Mouse (Mus musculus) embryo, embryonic 10.5 days (tissue): Measurements from ENCODE around the gene Gpsm3.
"Not testable (repeated sequence)": the region's sequence is repeated elsewhere in the genome, so short reads cannot be mapped to it uniquely, and the experiment has no call there.

Source experiments
- DNase-seq: peaks from one replicate; pipeline ENCODE4 v3.0.0-alpha.2; 2015; ENCODE audit warnings: low spot score

Gene Gpsm3

DNA sequence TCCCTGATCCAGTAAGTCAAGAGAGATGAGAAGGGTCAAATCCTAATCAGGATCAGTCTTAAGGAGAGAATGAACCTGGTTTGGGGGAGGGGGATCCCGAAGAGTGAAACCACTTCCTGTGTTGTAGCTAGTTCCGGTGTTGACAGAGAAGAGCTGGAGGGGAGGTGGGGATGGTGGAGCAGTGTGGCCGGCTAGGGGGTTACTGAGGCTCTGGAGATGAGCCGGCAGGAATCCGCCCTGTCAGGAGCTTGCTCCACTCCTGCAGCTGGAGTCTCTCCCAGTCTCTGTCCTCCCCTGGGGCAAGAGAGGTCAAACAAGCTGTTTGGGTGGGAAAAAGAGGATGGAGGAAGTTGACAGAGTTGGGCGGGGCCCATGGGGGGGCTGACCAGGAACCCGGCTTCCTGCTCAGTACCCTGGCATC lies at the start of gene Gpsm3:
Gene Gpsm3, plus strand, starts transcription at position 126 of the 421 bp plus-strand sequence.
- DNase-seq, result peak; percentile 52

DNA sequence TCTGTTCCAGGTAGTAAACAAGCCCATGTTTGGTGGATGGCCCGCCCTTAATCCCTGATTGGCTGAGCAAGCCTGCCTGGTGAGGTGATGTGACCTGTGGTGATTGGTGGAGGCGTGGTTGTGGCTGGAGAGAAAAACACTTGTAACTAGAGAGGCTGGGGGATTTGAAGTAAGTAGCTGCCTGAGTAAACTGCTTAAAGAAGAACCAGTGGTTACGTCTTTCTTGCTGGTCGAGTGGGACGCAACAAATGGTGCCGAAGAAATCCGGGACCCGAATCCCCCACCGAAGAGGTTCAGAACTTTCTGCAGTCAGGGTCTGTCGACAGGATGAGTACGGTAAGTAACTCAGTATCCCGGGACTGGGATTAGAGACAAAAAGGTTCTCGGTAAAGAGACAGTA lies 46.0 kb upstream of the Gpsm3 start:
- not testable (repeated sequence) for DNase-seq

DNA sequence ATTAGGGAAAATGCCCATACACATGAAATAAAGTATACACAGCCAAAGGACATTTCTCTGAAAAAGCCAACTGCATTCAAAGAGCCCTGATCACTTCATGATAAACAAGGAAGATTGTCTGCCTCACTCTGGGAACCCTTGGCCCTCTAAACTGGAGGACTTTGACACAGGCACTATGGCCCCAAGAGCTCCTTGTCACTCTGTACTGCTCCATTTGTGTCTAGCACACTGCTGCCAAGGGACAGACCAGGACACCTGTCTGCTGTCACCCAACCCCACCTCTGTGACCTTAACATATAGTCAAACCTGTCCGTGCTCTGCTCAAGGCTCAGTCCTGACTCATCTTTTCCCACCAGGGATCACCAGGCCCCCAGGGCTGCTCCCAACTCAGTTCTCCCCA lies 42.8 kb upstream of the Gpsm3 start:
- no peak for DNase-seq

DNA sequence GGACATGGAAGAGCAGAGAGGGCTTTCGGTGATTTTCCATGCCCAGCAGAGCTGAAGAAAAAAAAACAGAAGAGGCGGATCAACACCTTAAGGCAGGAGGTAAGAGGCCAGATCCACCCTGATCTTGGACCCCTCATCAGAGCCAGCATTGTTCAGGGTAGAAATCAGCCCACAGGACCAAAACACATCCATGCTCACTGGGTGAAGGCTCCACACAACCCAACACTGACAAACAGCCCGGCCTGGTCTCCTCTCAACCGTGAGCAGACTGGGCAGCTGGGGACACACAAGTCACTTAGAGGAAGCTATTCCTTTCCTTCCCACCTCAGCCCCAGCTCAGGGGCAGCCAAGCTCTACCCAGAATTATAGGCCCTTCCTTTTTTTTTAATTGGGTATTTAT lies 42.0 kb upstream of the Gpsm3 start:
- no peak for DNase-seq

DNA sequence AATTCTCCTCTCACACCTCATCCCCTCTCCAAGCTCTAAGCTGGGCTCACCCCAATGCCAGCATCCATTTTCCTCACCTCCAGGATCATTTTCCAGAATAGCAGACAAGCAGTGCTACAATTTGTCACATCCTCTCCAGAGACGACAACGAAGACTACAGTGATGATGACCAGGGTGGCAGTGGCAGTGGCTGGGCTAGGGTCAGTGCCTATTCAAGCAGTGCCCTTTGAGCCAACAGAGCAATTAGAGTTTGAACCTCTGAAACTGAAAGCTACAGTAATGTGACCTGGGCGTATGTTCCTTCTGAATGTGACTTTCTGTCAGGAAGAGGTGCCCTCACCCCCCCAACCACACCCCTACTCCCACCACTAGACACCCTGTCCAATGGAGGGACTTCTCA lies 40.5 kb upstream of the Gpsm3 start:
- DNase-seq, result no peak

DNA sequence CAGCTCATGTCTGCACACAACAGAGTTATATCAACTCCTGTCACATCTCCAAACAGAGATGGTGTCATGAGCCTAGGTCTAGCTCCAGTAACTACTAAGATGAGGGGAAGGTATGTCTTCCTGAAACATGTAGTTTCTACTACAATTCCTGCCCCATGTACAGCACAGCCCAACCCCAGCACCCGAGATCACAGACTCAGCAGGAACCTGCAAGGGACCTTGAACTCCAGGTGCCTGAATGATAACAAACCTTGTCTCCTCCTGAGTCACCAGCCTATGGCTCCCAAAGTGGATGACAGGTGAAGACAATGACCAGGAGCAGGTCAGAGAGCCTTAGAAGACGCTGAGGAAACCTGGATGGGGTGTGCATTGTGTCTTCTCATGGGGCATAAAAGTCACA lies 39.8 kb upstream of the Gpsm3 start:
- DNase-seq, result no peak

DNA sequence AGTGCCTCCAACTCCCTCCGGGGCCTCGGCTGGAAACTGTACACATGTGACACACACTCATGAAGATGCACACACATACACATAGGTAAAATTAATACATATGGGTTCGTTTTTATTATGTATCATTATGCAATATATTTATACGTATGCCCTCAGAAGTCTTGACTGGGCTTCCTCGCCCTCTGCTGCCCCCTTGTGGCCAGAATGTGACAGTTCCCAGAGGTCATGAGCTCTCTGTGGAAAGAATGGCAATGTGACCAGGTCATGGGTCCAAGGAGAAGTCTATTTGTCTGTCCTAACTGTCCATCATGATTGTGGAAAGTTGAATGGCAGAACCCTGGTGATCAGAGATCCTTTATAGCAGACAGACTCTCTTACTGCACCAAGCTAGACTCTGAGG lies 34.1 kb upstream of the Gpsm3 start:
- DNase-seq, result peak; percentile 78

DNA sequence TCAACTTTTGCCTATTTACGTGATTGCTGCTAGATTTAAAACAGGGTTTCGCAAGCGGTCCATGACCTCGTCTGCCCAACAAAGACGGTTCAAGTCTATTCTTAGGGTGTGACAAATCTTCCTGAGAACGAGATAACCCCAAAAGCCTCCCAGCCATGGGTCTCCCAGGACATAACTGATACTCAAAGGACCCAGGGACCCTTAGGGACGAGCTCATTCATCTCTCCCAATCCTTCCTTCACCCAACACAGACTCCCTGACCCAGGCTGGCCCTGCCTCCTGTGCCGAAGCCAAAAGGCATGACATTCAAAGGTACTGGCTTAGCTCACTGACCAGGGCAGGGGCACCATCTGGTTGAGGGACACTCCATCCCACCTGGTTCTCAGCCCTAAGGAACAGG lies 33.2 kb upstream of the Gpsm3 start:
- no peak for DNase-seq

DNA sequence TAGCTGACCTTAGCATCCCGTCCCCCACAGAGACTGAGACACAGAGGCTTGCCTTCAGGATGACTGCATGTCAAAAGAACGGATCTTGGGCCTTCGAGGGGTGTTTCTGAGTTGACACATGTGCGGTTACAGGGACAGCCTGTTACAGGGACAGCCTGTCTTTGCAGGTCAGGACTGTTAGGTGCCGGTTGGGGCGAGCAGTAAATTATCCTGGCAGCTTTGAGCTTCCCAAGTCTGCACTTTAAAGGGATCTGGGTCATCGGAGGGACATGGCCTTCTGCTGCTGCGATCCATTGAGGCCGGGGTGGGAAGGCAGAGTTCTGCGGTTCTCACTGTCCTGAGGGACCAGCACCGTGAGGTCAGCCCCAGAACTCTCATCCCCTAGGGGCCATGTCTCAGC lies 32.2 kb upstream of the Gpsm3 start:
- no peak for DNase-seq

DNA sequence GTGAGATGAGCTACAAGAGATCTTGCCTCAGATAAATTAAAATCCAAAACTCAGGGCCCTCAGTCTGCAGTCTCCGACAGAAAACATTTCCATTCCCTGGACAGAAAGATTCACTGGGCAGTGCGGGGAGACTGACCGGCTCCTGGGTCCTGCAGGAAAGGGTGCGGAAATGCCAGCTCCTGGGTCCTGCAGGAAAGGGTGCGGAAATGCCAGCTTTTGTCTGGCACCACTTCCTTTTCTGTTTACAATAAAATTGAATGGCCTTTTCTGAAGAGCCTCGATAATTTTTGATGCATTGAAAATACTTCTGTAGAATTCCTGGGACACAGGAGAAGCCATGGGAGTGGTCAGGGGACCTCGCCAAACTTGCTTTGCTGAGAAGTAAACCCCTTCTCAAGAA lies 30.5 kb upstream of the Gpsm3 start:
- no peak for DNase-seq

DNA sequence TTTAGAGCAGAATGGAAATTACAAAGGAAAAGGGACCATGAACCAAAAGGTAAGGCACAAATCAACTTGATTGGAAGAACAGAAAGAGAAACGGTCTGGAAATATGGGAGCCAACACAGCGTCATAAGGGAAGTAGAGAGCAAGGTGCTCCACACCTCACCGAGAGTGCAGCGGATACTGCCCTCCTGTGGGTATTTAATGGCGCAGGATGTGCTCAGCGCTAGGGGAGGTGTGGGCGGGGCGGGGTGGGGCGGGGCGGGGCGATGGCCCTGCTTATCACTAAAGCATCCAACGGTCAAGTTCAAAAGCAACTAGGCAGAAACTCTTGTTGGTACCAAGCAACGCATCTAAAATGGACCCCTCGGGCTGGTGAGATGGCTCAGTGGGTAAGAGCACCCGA lies 29.7 kb upstream of the Gpsm3 start:
- DNase-seq, result no peak

DNA sequence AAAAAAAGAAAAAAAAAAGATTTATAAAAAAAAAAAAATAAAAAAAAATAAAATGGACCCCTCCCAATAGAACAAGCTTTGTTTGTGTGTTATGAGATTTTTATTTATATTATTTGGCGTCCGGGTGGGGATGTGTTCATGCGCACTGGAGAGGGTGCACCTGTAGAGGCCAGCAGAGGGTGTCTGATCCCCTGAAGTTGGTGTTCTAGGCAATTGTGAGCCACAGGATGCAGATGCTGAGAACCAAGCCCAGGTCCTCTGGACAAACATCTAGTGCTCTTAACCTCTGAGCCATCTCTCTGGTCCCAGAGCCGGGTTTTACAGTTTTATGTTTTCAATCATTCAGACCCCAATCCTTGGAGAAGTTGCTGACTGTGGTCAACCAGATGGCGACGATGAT lies 29.2 kb upstream of the Gpsm3 start:
- no peak for DNase-seq

DNA sequence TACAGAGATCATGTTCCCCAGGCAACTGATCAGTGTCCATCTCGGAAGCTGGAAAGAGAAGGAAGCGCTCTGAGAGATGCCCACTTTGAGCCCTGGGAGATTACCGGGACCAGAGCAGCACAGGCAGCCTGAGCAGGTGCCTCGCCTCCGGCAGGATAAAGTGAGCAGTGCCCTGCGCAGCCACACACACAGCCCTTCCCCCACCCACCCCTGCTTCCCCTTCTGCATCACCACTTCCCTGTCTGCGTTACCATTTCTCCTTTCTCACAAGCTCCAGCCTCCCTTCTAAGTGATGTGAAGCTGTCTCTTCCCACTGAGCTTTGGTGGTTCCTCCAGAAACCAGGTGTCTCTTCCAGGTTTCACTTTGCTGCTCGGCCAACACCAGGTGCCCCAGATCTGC lies 28.4 kb upstream of the Gpsm3 start:
- DNase-seq, result no peak

DNA sequence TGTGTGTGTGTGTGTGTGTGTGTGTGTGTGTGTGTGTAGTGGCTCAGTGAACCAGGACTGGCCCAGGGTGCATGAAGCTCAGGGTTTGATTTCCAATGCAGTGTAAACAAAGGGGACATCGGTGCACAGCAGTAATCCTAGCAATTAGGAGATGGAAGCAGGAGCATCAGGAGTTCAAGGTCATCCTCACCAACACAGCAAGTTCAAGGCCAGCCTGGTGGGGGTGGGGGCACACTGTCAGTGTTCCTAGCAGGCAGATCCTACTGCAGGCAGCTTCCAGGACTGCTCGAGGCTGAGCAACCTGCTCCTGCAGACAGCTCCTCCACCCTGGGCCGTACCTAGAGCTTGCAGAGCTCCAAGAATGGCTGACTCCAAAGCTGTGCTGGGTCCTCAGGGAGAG lies 27.0 kb upstream of the Gpsm3 start:
- no peak for DNase-seq

DNA sequence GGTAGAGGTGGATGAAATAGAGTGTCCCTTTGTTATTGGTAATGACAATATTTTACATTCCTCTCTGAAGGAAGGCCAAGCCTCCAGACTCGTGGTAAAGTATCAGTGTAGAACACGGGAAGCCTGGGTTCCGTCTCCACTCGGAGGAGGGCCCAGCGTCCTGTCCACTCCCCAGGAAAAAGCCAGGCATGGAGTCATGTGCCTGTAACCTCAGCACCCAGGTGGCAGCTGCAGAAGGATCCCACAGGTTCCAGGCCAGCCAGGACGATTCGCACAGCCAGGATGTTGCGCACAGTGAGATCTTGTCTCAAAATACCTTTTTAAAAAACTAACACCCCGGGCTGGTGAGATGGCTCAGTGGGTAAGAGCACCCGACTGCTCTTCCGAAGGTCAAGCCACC lies 26.3 kb upstream of the Gpsm3 start:
- no peak for DNase-seq

DNA sequence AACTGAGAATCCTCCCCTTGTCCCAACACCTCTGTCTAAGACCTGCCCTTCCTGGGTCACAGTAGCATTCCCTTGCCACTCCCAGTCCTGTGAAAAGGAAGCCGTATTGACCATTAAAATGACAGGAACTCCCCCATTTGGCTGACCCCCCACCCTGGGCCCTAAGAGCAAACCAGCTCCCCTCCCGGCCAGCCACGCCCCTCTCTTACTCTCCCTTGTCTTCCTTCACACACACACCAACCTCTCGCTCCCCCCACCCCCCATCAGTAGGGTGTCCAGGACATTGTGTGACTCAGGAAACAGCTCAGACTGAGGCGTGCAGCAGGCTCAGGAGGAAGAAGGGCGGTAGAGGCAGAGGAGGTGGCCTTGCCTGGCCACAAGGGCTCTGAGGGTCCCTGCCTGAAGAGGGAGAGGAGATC lies 25.6 kb upstream of the Gpsm3 start, which contains the start of gene Notch4:
Gene Notch4, plus strand, starts transcription at position 266 of the 419 bp plus-strand sequence.
- no peak for DNase-seq

DNA sequence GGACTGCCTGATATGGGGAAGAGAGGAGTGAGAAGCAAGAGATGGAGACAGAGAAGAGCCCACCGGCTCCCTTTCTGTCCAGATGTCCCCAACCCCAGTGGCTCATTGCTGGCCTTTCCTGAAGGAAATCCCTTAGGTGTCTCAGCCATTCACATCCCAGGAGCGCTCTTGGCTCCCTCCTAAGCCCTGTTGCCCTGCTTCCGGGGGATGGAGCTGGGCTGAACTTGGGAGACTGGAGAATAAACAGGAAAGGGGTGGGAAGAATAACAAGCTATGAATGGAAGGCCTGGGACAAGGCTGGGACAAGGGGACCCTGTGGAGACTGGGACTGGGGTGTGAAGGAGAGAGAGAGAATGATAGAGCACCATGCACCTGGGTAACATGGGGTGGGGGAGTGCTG lies 24.8 kb upstream of the Gpsm3 start:
- no peak for DNase-seq

DNA sequence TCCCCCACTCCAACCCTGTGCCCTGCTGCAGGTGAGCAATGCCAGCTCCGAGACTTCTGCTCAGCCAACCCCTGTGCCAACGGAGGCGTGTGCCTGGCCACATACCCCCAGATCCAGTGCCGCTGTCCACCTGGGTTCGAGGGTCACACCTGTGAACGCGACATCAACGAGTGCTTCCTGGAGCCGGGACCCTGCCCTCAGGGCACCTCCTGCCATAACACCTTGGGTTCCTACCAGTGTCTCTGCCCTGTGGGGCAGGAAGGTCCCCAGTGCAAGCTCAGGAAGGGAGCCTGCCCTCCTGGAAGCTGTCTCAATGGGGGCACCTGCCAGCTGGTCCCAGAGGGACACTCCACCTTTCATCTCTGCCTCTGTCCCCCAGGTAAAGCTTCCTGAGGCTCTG lies 22.3 kb upstream of the Gpsm3 start:
- no peak for DNase-seq

DNA sequence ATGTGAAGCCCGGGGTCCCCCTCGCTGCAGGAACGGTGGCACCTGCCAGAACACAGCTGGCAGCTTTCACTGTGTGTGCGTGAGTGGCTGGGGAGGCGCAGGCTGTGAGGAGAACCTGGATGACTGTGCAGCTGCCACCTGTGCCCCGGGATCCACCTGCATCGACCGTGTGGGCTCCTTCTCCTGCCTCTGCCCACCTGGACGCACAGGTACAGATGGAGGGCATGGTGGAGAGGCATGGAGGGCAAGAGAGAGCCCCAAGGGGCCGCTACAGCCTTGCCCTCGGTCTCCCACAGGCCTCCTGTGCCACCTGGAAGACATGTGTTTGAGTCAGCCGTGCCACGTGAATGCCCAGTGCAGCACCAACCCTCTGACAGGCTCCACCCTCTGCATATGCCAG lies 21.2 kb upstream of the Gpsm3 start:
- DNase-seq, result no peak

DNA sequence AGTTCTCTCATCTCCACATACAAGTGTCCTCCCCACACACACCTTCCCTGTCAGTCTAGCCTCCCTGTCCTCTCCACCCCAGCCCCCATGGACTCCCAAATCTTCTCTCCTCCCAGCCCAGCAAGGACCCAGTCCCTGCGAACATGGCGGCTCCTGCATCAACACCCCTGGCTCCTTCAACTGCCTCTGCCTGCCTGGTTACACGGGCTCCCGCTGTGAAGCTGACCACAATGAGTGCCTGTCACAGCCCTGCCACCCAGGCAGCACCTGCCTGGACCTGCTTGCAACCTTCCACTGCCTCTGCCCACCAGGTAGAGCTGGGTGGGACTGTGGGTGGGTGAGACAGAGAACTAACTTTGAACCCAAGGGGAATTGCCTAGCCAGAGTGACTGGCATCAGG lies 19.7 kb upstream of the Gpsm3 start:
- no peak for DNase-seq

DNA sequence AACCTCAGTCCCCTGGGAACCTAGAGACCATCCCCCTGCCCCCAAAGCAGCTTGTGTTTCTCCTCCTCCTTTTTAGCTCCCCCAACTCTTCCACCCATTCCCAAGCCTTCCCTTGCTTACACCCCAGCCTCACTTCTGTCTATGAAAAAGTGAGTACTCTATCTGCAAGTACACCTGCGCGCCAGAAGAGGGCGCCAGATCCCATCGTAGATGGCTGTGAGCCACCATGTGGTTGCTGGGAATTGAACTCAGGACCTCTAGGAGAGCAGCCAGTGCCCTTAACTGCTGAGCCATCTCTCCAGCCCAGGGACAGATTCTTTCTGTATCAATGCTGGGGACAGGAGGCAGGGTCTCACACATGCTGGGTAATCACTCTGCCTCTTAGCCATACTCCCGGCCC lies 17.7 kb upstream of the Gpsm3 start:
- DNase-seq, result no peak

DNA sequence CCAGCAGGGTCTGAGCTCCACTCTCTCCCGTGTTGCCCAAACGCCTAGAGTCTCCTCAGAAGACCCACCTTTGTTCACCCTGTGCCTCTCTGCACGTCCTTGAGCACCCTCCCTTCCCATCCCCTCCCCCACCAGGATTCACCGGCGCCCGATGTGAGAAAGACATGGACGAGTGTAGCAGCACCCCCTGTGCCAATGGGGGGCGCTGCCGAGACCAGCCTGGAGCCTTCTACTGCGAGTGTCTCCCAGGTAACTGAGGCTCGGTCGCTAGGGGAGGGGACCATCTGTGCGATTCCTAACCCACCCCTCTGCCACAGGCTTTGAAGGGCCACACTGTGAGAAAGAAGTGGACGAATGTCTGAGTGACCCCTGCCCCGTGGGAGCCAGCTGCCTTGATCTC lies 17.2 kb upstream of the Gpsm3 start:
- no peak for DNase-seq

DNA sequence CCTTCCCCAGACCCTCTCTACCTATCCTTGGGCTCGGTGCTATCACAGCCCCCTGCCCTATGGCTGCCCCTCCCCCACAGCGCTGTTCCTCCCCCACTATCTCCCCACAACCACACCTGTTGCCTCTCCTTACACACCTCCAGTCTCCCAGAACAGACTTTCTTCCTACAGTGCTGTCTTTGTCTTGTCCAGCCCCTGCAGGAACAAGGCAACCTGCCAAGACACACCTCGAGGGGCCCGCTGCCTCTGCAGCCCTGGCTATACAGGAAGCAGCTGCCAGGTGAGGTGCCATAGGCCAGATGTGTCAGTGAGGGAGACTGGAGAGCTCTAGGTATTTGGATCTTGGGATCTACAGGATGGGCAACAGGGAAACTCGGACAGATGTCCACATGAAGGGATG lies 13.0 kb upstream of the Gpsm3 start:
- no peak for DNase-seq

DNA sequence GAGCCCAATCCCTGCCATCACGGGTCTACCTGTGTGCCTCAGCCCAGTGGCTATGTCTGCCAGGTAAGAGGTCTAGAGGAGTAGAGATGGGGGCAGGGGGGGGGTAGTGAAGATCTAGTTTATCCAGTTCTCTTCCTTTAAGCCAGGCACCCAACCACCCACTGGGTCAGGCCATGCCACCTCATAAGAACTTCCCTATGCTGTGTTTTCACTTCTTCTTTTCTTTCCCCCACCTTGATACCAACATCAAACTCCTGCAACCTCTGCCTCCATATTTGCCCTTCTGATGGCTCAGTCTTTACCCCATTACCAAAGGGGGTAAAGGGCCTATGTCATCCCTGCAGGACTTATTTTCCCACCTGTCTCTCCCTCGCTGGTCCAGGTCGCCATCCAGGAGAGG lies 11.5 kb upstream of the Gpsm3 start:
- DNase-seq, result no peak

DNA sequence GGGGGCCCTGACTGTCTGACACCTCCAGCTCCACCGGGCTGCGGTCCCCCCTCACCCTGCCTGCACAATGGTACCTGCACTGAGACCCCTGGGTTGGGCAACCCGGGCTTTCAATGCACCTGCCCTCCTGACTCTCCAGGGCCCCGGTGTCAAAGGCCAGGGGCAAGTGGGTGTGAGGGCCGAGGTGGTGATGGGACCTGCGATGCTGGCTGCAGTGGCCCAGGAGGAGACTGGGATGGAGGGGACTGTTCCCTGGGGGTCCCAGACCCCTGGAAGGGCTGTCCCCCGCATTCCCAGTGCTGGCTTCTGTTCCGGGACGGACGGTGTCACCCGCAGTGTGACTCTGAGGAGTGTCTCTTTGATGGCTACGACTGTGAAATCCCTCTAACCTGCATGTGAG lies 7.1 kb upstream of the Gpsm3 start:
- no peak for DNase-seq
